Mouse (Mus musculus): Measurements from ENCODE around the gene Gm20517. TPM values are rescaled to one million over a fixed set of nuclear protein-coding genes. Genes with fewer than 3 reads are reported as not detected.

The Gm20517 gene
- polyA plus RNA-seq, 1 experiment from 2014 or later, result 0.73 TPM

GRCm38 (mm10) chr17:47655697-47656096, 44.3 kb downstream of the Gm20517 start:
- Histone ChIP-seq H3K9ac (ENCODE audit: low read depth, low read length) (no peak overlapping the region), H3K4me2 (ENCODE audit: low read depth, low read length) (no peak overlapping the region), H3K27ac (ENCODE audit: low read length) (no peak overlapping the region), H3K4me1 (ENCODE audit: control insufficient read depth, insufficient read depth, low read length) (peaks cover 2% of the 10 kb centered on the region; the same call in 1 of the 2 replicates), H3K9me3 (ENCODE audit: control insufficient read depth, low read length) (no peaks in the 10 kb centered on the region), H3K36me3 (ENCODE audit: control insufficient read depth, insufficient read depth, low read length) (no peaks in the 10 kb centered on the region), H3K27me3 (replicated peaks; ENCODE audit: control insufficient read depth, insufficient read depth, low read length) (no peaks in the 10 kb centered on the region), H3K4me3 (ENCODE audit: low read length) (no peak overlapping the region)
- 77% methylated on average over 5 of the region's 5 CpGs for WGBS
- ATAC-seq, result no peak

DNA sequence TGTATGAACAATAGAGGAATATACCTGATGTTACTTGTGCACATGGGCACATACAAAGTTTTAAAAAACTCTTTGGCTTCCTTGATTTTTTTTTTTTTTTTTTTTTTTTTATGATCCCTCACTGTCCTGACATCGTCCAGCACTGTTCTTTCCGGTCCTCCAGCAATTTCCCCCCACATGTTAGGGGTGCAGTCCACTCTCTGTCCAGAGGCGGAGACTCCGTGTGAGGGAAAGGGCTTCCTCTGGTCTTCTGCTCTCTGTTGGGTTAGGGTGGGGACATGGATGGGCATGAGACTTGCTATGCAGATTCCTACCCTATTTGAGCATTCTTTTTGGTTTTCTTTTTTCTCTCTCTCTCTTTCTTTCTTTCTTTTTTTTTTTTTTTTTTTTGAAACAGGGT, 46.5 kb downstream of the Gm20517 start:
- Histone ChIP-seq H3K4me2 (ENCODE audit: low read depth, low read length) (no peak overlapping the region), H3K4me1 (ENCODE audit: control insufficient read depth, insufficient read depth, low read length) (peaks cover 2% of the 10 kb centered on the region; the same call in 1 of the 2 replicates), H3K27me3 (replicated peaks; ENCODE audit: control insufficient read depth, insufficient read depth, low read length) (no peaks in the 10 kb centered on the region), H3K27ac (ENCODE audit: low read length) (no peak overlapping the region), H3K4me3 (ENCODE audit: low read length) (no peak overlapping the region), H3K9ac (ENCODE audit: low read depth, low read length) (no peak overlapping the region), H3K36me3 (ENCODE audit: control insufficient read depth, insufficient read depth, low read length) (no peaks in the 10 kb centered on the region), H3K9me3 (ENCODE audit: control insufficient read depth, low read length) (no peaks in the 10 kb centered on the region)
- 75% methylated on average over 4 of the region's 4 CpGs for WGBS
- ATAC-seq, result no peak

GRCm38 (mm10) chr17:47658741-47659243, 47.4 kb downstream of the Gm20517 start:
- H3K9me3 ChIP-seq (ENCODE audit: control insufficient read depth, low read length), result no peaks in the 10 kb centered on the region
- H3K9ac ChIP-seq (ENCODE audit: low read depth, low read length), result no peak overlapping the region
- no peak overlapping the region for H3K27ac ChIP-seq (ENCODE audit: low read length)
- no peaks in the 10 kb centered on the region for H3K36me3 ChIP-seq (ENCODE audit: control insufficient read depth, insufficient read depth, low read length)
- H3K27me3 ChIP-seq (replicated peaks; ENCODE audit: control insufficient read depth, insufficient read depth, low read length), result no peaks in the 10 kb centered on the region
- no peak for ATAC-seq
- H3K4me3 ChIP-seq (ENCODE audit: low read length), result no peak overlapping the region
- 67% methylated on average over 3 of the region's 3 CpGs for WGBS
- peaks cover 2% of the 10 kb centered on the region; the same call in 1 of the 2 replicates for H3K4me1 ChIP-seq (ENCODE audit: control insufficient read depth, insufficient read depth, low read length)
- H3K4me2 ChIP-seq (ENCODE audit: low read depth, low read length), result no peak overlapping the region

GRCm38 (mm10) chr17:47663009-47663713, 51.8 kb downstream of the Gm20517 start:
- no peak overlapping the region for H3K9ac ChIP-seq (ENCODE audit: low read depth, low read length)
- H3K9me3 ChIP-seq (ENCODE audit: control insufficient read depth, low read length), result no peaks in the 10 kb centered on the region
- no peak overlapping the region for H3K4me3 ChIP-seq (ENCODE audit: low read length)
- no peaks in the 10 kb centered on the region for H3K4me1 ChIP-seq (ENCODE audit: control insufficient read depth, insufficient read depth, low read length)
- no peak overlapping the region for H3K4me2 ChIP-seq (ENCODE audit: low read depth, low read length)
- H3K27me3 ChIP-seq (replicated peaks; ENCODE audit: control insufficient read depth, insufficient read depth, low read length), result no peaks in the 10 kb centered on the region
- no peak overlapping the region for H3K27ac ChIP-seq (ENCODE audit: low read length)
- ATAC-seq, result no peak
- 65% methylated on average over 9 of the region's 9 CpGs for WGBS
- H3K36me3 ChIP-seq (ENCODE audit: control insufficient read depth, insufficient read depth, low read length), result no peaks in the 10 kb centered on the region

DNA sequence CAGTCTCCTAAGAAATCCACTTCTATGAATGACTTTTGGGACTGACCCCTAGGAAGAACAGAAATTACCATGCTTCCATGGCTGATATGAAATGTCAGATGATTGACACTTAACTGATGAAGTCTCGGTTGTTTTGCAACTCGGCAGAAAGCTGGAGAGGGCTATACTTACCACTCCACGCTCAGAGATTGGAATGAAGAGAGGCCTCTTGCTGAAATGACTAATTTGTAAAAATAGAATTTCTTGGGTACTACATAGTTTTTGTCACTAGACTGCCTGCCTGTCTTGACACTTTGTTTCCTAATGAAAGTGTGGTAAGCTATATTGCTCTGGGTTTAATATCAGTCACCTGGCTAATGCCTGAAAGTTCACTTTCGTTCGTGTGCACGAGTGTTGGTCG, 53.1 kb downstream of the Gm20517 start:
- WGBS, result 84% methylated on average over 7 of the region's 7 CpGs
- H3K4me1 ChIP-seq (ENCODE audit: control insufficient read depth, insufficient read depth, low read length), result no peaks in the 10 kb centered on the region
- H3K4me3 ChIP-seq (ENCODE audit: low read length), result no peak overlapping the region
- no peak for ATAC-seq
- no peaks in the 10 kb centered on the region for H3K36me3 ChIP-seq (ENCODE audit: control insufficient read depth, insufficient read depth, low read length)
- H3K27ac ChIP-seq (ENCODE audit: low read length), result no peak overlapping the region
- H3K27me3 ChIP-seq (replicated peaks; ENCODE audit: control insufficient read depth, insufficient read depth, low read length), result no peaks in the 10 kb centered on the region
- no peak overlapping the region for H3K9ac ChIP-seq (ENCODE audit: low read depth, low read length)
- no peaks in the 10 kb centered on the region for H3K9me3 ChIP-seq (ENCODE audit: control insufficient read depth, low read length)
- no peak overlapping the region for H3K4me2 ChIP-seq (ENCODE audit: low read depth, low read length)

- peaks cover 9% of the 10 kb centered on the region for H3K4me1 ChIP-seq (ENCODE audit: control insufficient read depth, insufficient read depth, low read length)
- no peak for ATAC-seq
- H3K9ac ChIP-seq (ENCODE audit: low read depth, low read length), result no peak overlapping the region
- H3K4me3 ChIP-seq (ENCODE audit: low read length), result no peak overlapping the region
- no peaks in the 10 kb centered on the region for H3K9me3 ChIP-seq (ENCODE audit: control insufficient read depth, low read length)
- H3K36me3 ChIP-seq (ENCODE audit: control insufficient read depth, insufficient read depth, low read length), result no peaks in the 10 kb centered on the region
- no peak overlapping the region for H3K4me2 ChIP-seq (ENCODE audit: low read depth, low read length)
- H3K27me3 ChIP-seq (replicated peaks; ENCODE audit: control insufficient read depth, insufficient read depth, low read length), result no peaks in the 10 kb centered on the region
- WGBS, result 67% methylated on average over 4 of the region's 4 CpGs
- no peak overlapping the region for H3K27ac ChIP-seq (ENCODE audit: low read length)
Observed at GRCm38 (mm10) chr17:47669166-47669565, 57.8 kb downstream of the Gm20517 start.

- ATAC-seq, result peak; percentile 37
- Histone ChIP-seq H3K9ac (ENCODE audit: low read depth, low read length) (peak overlapping the region; percentile 65), H3K27me3 (replicated peaks; ENCODE audit: control insufficient read depth, insufficient read depth, low read length) (no peaks in the 10 kb centered on the region), H3K9me3 (ENCODE audit: control insufficient read depth, low read length) (no peaks in the 10 kb centered on the region), H3K4me2 (ENCODE audit: low read depth, low read length) (peak overlapping the region; percentile 86), H3K27ac (ENCODE audit: low read length) (no peak overlapping the region), H3K4me3 (ENCODE audit: low read length) (peak overlapping the region; percentile 49), H3K36me3 (ENCODE audit: control insufficient read depth, insufficient read depth, low read length) (peaks cover 4% of the 10 kb centered on the region), H3K4me1 (ENCODE audit: control insufficient read depth, insufficient read depth, low read length) (peaks cover 9% of the 10 kb centered on the region)
- WGBS, result 37% methylated on average over 14 of the region's 14 CpGs
Observed at GRCm38 (mm10) chr17:47671988-47672310, 60.6 kb downstream of the Gm20517 start.

GRCm38 (mm10) chr17:47672311-47673111, 61.1 kb downstream of the Gm20517 start:
- peak; percentile 84 for ATAC-seq
- H3K27ac ChIP-seq (ENCODE audit: low read length), result no peak overlapping the region
- H3K4me3 ChIP-seq (ENCODE audit: low read length), result peak overlapping the region; percentile 49
- H3K27me3 ChIP-seq (replicated peaks; ENCODE audit: control insufficient read depth, insufficient read depth, low read length), result no peaks in the 10 kb centered on the region
- H3K9ac ChIP-seq (ENCODE audit: low read depth, low read length), result peak overlapping the region; percentile 65
- peaks cover 9% of the 10 kb centered on the region for H3K4me1 ChIP-seq (ENCODE audit: control insufficient read depth, insufficient read depth, low read length)
- WGBS, result 9% methylated on average over 63 of the region's 68 CpGs
- H3K9me3 ChIP-seq (ENCODE audit: control insufficient read depth, low read length), result no peaks in the 10 kb centered on the region
- H3K4me2 ChIP-seq (ENCODE audit: low read depth, low read length), result peak overlapping the region; percentile 86
- peaks cover 4% of the 10 kb centered on the region for H3K36me3 ChIP-seq (ENCODE audit: control insufficient read depth, insufficient read depth, low read length)

DNA sequence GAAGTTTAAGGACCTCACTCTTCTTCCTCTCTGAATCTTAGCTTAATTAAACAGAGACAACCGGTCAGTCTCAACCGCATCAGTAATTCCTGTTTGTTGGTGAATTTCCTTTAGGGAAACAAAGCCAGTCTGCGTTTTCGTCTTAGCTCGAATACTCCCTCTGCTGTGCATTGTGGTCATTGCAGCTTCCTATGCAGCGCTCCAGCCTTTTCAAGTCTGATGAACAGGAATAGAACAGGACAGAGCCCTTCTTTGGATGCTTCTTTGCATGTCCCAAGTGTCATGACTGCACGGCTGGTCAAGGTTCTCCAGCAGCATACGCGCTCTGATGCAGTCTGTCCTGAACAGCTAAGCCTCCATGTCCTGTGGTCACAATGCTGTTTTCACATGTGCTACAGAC, 65.2 kb downstream of the Gm20517 start:
- Histone ChIP-seq H3K9me3 (ENCODE audit: control insufficient read depth, low read length) (no peaks in the 10 kb centered on the region), H3K4me2 (ENCODE audit: low read depth, low read length) (no peak overlapping the region), H3K4me3 (ENCODE audit: low read length) (no peak overlapping the region), H3K36me3 (ENCODE audit: control insufficient read depth, insufficient read depth, low read length) (peaks cover 11% of the 10 kb centered on the region), H3K4me1 (ENCODE audit: control insufficient read depth, insufficient read depth, low read length) (peaks cover 13% of the 10 kb centered on the region), H3K27me3 (replicated peaks; ENCODE audit: control insufficient read depth, insufficient read depth, low read length) (no peaks in the 10 kb centered on the region), H3K27ac (ENCODE audit: low read length) (no peak overlapping the region), H3K9ac (ENCODE audit: low read depth, low read length) (no peak overlapping the region)
- 19% methylated on average over 9 of the region's 9 CpGs for WGBS
- ATAC-seq, result no peak
